Mouse (Mus musculus) ES-E14 (cell line): ENCODE results near the gene Trpm3.

Experiments used
- HCFC1 ChIP-seq: IDR thresholded peaks from 2 replicates; pipeline ENCODE4 v1.6.1; 2012; ENCODE audit warnings: low read length, inconsistent platforms, borderline replicate concordance; ENCODE audit not compliant: insufficient read depth
- ZNF384 ChIP-seq: IDR thresholded peaks from 2 replicates; pipeline ENCODE4 v1.6.1; 2012; ENCODE audit warnings: low read depth, low read length, inconsistent platforms

- TF ChIP-seq ZNF384, result no peak
- no peak for TF ChIP-seq HCFC1
Observed at GRCm38 (mm10) chr19:22692553-22692952, 553.7 kb downstream of the Trpm3 start.
